Mouse (Mus musculus): ENCODE measurements at regions not wholly inside any gene's neighbourhood (a gene's known extent, or its start where the extent isn't known, plus 50 kb on each side); places are given as distances from the start of the nearest gene placed in this dataset.

DNA sequence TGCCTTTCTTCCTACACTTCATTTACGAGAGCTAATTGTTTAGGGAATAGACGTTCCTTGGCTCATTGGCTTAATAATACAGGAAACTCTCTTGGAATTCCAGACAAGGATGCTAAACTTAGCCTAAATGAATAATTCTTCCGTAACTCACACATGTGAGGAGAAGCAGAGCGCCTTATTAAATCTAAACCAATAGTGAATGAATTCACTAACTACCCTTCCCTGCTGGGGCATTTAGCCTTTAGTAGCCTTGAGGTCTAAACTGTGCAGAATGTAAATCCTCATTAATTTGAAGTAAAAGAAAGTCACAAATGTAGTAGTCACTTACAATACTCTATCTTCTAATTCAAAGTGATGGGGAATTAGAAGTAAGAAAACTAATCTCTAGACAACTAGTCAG, 301.4 kb downstream of the Kctd8 start:
- Histone ChIP-seq H3K4me1 (ENCODE audit: control insufficient read depth, insufficient read depth, low read length) (no peaks in the 10 kb centered on the region; the same call in 1 of the 2 replicates), H3K4me3 (ENCODE audit: low read depth, low read length) (no peak overlapping the region), H3K4me2 (ENCODE audit: low read length) (no peak overlapping the region), H3K27me3 (replicated peaks; ENCODE audit: control insufficient read depth, insufficient read depth, low read length) (no peaks in the 10 kb centered on the region), H3K36me3 (ENCODE audit: control insufficient read depth, insufficient read depth, low read length) (no peaks in the 10 kb centered on the region), H3K27ac (ENCODE audit: low read depth, low read length) (no peak overlapping the region), H3K9me3 (replicated peaks; ENCODE audit: control insufficient read depth, low read length) (no peaks in the 10 kb centered on the region), H3K9ac (ENCODE audit: low read length) (no peak overlapping the region)
- DNase-seq (ENCODE audit: low spot score) (peak; percentile 28), ATAC-seq (peak; percentile 26; the same call in 1 of the 2 replicates)
- WGBS: 2% methylated on average over 4 of the region's 4 CpGs

DNA sequence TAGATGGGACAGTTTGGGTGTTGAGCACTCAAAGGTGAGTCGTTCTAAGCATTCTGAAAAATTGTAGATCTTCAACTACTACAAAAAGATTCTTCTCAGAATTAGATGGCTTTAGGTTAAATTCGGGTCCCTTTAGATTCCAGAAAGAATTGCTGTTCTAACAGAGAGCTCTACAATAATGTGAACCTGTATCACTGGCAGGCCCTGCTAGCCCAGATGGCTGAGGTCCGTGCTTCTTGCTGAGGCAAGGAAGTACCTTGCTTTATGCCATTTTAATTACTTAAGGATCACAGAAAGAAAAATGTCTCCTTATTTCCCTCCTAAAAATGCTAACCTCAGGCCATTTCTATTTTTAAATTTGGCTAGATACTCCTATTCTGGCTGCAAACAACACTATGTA, 322.1 kb downstream of the Kctd8 start:
- Histone ChIP-seq H3K4me3 (ENCODE audit: low read depth, low read length) (no peak overlapping the region), H3K27ac (ENCODE audit: low read depth, low read length) (no peak overlapping the region), H3K9me3 (replicated peaks; ENCODE audit: control insufficient read depth, low read length) (no peaks in the 10 kb centered on the region), H3K4me2 (ENCODE audit: low read length) (no peak overlapping the region), H3K36me3 (ENCODE audit: control insufficient read depth, insufficient read depth, low read length) (no peaks in the 10 kb centered on the region), H3K27me3 (replicated peaks; ENCODE audit: control insufficient read depth, insufficient read depth, low read length) (no peaks in the 10 kb centered on the region), H3K9ac (ENCODE audit: low read length) (no peak overlapping the region), H3K4me1 (ENCODE audit: control insufficient read depth, insufficient read depth, low read length) (no peaks in the 10 kb centered on the region)
- WGBS: 92% methylated on average over 3 of the region's 3 CpGs
- ATAC-seq: no peak
- no peak for DNase-seq (ENCODE audit: low spot score)

GRCm38 (mm10) chr5:68986164-68986563, 355.3 kb downstream of the Kctd8 start:
- WGBS: 64% methylated on average over 4 of the region's 4 CpGs

DNA sequence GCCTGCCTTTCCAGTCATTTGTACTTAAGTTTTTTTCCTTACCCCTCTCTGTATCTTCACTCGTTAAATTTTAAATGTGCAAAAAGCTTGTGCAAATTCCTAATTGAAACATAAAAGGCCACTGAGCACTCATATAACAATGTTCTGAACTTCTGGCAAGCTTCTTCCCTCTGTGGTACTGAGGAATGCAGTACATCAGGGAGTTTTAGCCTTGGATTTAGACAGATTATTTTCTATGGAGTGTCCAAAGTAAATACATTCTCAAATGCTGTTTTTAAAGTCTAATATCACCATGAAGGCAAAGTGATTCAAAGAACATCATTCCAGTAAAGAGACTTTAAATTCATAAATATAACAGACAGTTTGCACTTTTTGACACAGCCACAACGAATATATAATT, 386.8 kb downstream of the Kctd8 start:
- Histone ChIP-seq H3K4me1 (ENCODE audit: control insufficient read depth, insufficient read depth, low read length) (no peaks in the 10 kb centered on the region), H3K9me3 (replicated peaks; ENCODE audit: control insufficient read depth, low read length) (no peaks in the 10 kb centered on the region), H3K27ac (ENCODE audit: low read depth, low read length) (no peak overlapping the region), H3K27me3 (replicated peaks; ENCODE audit: control insufficient read depth, insufficient read depth, low read length) (no peaks in the 10 kb centered on the region), H3K4me2 (ENCODE audit: low read length) (no peak overlapping the region), H3K4me3 (ENCODE audit: low read depth, low read length) (no peak overlapping the region), H3K36me3 (ENCODE audit: control insufficient read depth, insufficient read depth, low read length) (no peaks in the 10 kb centered on the region), H3K9ac (ENCODE audit: low read length) (no peak overlapping the region)
- DNase-seq (ENCODE audit: low spot score) (no peak), ATAC-seq (no peak)
- 65% methylated on average over 2 of the region's 2 CpGs for WGBS

More at GRCm38 (mm10) chr5:68986164-68986563, 355.3 kb downstream of the Kctd8 start:
- DNase-seq (ENCODE audit: low spot score): no peak
- H3K4me2 ChIP-seq (ENCODE audit: low read length): no peak overlapping the region
- no peak for ATAC-seq
- H3K9me3 ChIP-seq (replicated peaks; ENCODE audit: control insufficient read depth, low read length): no peaks in the 10 kb centered on the region
- H3K4me1 ChIP-seq (ENCODE audit: control insufficient read depth, insufficient read depth, low read length): no peaks in the 10 kb centered on the region
- no peak overlapping the region for H3K9ac ChIP-seq (ENCODE audit: low read length)
- H3K4me3 ChIP-seq (ENCODE audit: low read depth, low read length): no peak overlapping the region
- no peak overlapping the region for H3K27ac ChIP-seq (ENCODE audit: low read depth, low read length)
- no peaks in the 10 kb centered on the region for H3K27me3 ChIP-seq (replicated peaks; ENCODE audit: control insufficient read depth, insufficient read depth, low read length)
- no peaks in the 10 kb centered on the region for H3K36me3 ChIP-seq (ENCODE audit: control insufficient read depth, insufficient read depth, low read length)
